Mouse (Mus musculus): ENCODE measurements at regions not wholly inside any gene's neighbourhood (a gene's known extent, or its start where the extent isn't known, plus 50 kb on each side); places are given as distances from the start of the nearest gene placed in this dataset.

DNA sequence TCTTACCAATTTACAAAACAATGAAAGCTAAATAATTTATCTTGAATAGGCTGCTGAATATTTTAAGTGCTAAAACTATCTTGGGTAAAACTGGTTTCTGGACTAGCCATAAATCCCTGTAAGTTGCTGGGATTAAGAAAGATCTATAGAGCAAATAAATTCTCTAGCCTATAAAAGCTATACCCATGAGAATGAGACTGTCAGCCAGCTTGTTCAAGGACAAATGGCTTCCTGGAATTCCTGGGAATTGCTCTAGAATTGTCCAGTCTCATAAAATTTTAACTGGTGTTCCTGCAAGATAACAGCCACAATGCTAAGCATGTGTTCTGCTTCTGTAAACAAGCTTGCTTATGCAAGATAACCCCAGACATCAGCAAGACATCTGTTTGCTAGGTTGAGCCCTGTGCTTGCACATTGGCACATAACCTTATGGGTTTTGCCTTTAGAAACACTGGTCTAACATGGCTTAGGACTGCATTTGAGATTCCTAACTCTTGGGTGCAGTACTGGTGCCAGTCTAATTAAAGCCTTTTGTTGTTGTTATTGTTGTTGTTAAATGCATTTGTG is 180.2 kb upstream of the Syt10 start:
- DNase-seq (ENCODE audit: low spot score) (no peak), ATAC-seq (ENCODE audit: low FRiP score, low read depth) (no peak)
- Histone ChIP-seq H3K4me1 (ENCODE audit: control insufficient read depth, insufficient read depth, low read length) (no peaks in the 10 kb centered on the region), H3K9me3 (ENCODE audit: control insufficient read depth, low read length) (no peaks in the 10 kb centered on the region), H3K27ac (replicated peaks; ENCODE audit: low read depth, low read length) (no peak overlapping the region), H3K27me3 (ENCODE audit: control insufficient read depth, insufficient read depth, low read length) (no peaks in the 10 kb centered on the region), H3K9ac (ENCODE audit: low read depth, low read length, severe bottlenecking) (no peak overlapping the region), H3K36me3 (ENCODE audit: control insufficient read depth, insufficient read depth, low read length) (no peaks in the 10 kb centered on the region), H3K4me3 (replicated peaks; ENCODE audit: low read length) (no peak overlapping the region), H3K4me2 (replicated peaks; ENCODE audit: low read depth, low read length, severe bottlenecking) (no peak overlapping the region)
- no peak for TF ChIP-seq POLR2A (IDR thresholded peaks at IDR 0.05; ENCODE audit: borderline replicate concordance, extremely low read depth, insufficient read depth, insufficient read length)

- TF ChIP-seq POLR2A (IDR thresholded peaks at IDR 0.05; ENCODE audit: borderline replicate concordance, extremely low read depth, insufficient read depth, insufficient read length), result no peak
- WGBS, result 39% methylated on average over 4 of the region's 4 CpGs
- no peak for ATAC-seq (ENCODE audit: low FRiP score, low read depth)
- no peaks in the 10 kb centered on the region for H3K36me3 ChIP-seq (ENCODE audit: control insufficient read depth, insufficient read depth, low read length)
- H3K4me1 ChIP-seq (ENCODE audit: control insufficient read depth, insufficient read depth, low read length), result no peaks in the 10 kb centered on the region
- no peak overlapping the region for H3K4me3 ChIP-seq (replicated peaks; ENCODE audit: low read length)
- DNase-seq (ENCODE audit: low spot score), result no peak
- H3K27ac ChIP-seq (replicated peaks; ENCODE audit: low read depth, low read length), result no peak overlapping the region
- no peak overlapping the region for H3K4me2 ChIP-seq (replicated peaks; ENCODE audit: low read depth, low read length, severe bottlenecking)
- H3K27me3 ChIP-seq (ENCODE audit: control insufficient read depth, insufficient read depth, low read length), result no peaks in the 10 kb centered on the region
- H3K9me3 ChIP-seq (ENCODE audit: control insufficient read depth, low read length), result no peaks in the 10 kb centered on the region
- no peak overlapping the region for H3K9ac ChIP-seq (ENCODE audit: low read depth, low read length, severe bottlenecking)
These were observed 181.5 kb upstream of the Syt10 start for GRCm38 (mm10) chr15:90023164-90023563.

- Histone ChIP-seq H3K27me3 (ENCODE audit: control insufficient read depth, insufficient read depth, low read length) (no peaks in the 10 kb centered on the region), H3K4me2 (replicated peaks; ENCODE audit: low read depth, low read length, severe bottlenecking) (no peak overlapping the region), H3K4me3 (replicated peaks; ENCODE audit: low read length) (no peak overlapping the region), H3K36me3 (ENCODE audit: control insufficient read depth, insufficient read depth, low read length) (no peaks in the 10 kb centered on the region), H3K4me1 (ENCODE audit: control insufficient read depth, insufficient read depth, low read length) (no peaks in the 10 kb centered on the region), H3K27ac (replicated peaks; ENCODE audit: low read depth, low read length) (no peak overlapping the region), H3K9me3 (ENCODE audit: control insufficient read depth, low read length) (no peaks in the 10 kb centered on the region), H3K9ac (ENCODE audit: low read depth, low read length, severe bottlenecking) (no peak overlapping the region)
- WGBS, result 67% methylated on average over 2 of the region's 2 CpGs
- no peak for DNase-seq (ENCODE audit: low spot score)
- no peak for ATAC-seq (ENCODE audit: low FRiP score, low read depth)
- no peak for TF ChIP-seq POLR2A (IDR thresholded peaks at IDR 0.05; ENCODE audit: borderline replicate concordance, extremely low read depth, insufficient read depth, insufficient read length)
These were observed 189.8 kb upstream of the Alg10b start for GRCm38 (mm10) chr15:90034356-90034755.

DNA sequence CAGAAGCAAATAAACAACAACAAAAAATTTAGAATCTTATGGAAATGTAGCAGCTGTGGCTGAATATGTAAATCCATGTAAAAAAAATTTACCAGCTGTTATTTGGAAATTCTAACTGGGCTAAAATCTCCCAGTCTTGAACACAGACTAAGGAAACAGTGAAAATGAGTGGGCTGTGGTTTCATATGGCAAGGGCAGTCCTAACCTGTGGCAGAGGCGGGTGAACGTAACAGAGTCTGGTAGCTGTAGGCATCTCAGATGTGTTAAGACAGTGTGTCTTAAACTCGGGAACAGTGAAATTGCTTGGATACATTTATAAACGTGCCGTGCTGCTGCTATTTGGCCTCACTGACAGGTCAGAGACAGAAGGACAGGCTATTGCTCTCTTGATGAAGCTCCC is 178.4 kb upstream of the Alg10b start:
- Histone ChIP-seq H3K4me1 (ENCODE audit: control insufficient read depth, insufficient read depth, low read length) (0 out of 2 replicates have a peak, but pooled peaks cover 2% of the 10 kb centered on the region), H3K27ac (replicated peaks; ENCODE audit: low read depth, low read length) (no peak overlapping the region), H3K36me3 (ENCODE audit: control insufficient read depth, insufficient read depth, low read length) (no peaks in the 10 kb centered on the region), H3K4me2 (replicated peaks; ENCODE audit: low read depth, low read length, severe bottlenecking) (no peak overlapping the region), H3K4me3 (replicated peaks; ENCODE audit: low read length) (no peak overlapping the region), H3K9ac (ENCODE audit: low read depth, low read length, severe bottlenecking) (no peak overlapping the region), H3K27me3 (ENCODE audit: control insufficient read depth, insufficient read depth, low read length) (no peaks in the 10 kb centered on the region), H3K9me3 (ENCODE audit: control insufficient read depth, low read length) (no peaks in the 10 kb centered on the region)
- WGBS, result 54% methylated on average over 5 of the region's 5 CpGs
- ATAC-seq (ENCODE audit: low FRiP score, low read depth), result no peak
- DNase-seq (ENCODE audit: low spot score), result no peak
- TF ChIP-seq POLR2A (IDR thresholded peaks at IDR 0.05; ENCODE audit: borderline replicate concordance, extremely low read depth, insufficient read depth, insufficient read length), result no peak

DNA sequence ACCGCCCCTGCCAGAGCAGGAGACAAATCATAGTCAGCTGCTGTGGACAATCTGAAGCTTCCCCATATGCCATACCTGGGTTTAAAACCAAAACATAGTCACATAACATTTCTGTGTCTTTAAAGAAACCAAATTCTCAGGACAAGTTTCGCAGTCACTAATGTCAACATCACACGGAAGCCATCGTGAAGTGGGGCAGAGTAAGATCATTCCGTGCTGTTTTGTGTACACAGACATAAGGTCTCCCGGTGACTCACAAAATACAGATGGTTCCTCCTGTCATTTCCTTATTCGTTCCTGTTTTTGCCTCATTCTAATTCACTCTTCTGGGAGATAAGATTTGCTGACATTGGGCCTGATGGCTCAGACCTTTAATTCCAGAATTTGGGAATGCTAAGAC is 162.1 kb upstream of the Alg10b start:
- WGBS, result 87% methylated on average over 7 of the region's 7 CpGs
- H3K9me3 ChIP-seq (ENCODE audit: control insufficient read depth, low read length), result no peaks in the 10 kb centered on the region
- H3K27me3 ChIP-seq (ENCODE audit: control insufficient read depth, insufficient read depth, low read length), result no peaks in the 10 kb centered on the region
- no peak overlapping the region for H3K27ac ChIP-seq (replicated peaks; ENCODE audit: low read depth, low read length)
- no peak overlapping the region for H3K9ac ChIP-seq (ENCODE audit: low read depth, low read length, severe bottlenecking)
- DNase-seq (ENCODE audit: low spot score) (no peak), ATAC-seq (ENCODE audit: low FRiP score, low read depth) (no peak)
- H3K36me3 ChIP-seq (ENCODE audit: control insufficient read depth, insufficient read depth, low read length), result no peaks in the 10 kb centered on the region
- H3K4me3 ChIP-seq (replicated peaks; ENCODE audit: low read length), result no peak overlapping the region
- no peaks in the 10 kb centered on the region for H3K4me1 ChIP-seq (ENCODE audit: control insufficient read depth, insufficient read depth, low read length)
- H3K4me2 ChIP-seq (replicated peaks; ENCODE audit: low read depth, low read length, severe bottlenecking), result no peak overlapping the region
- no peak for TF ChIP-seq POLR2A (IDR thresholded peaks at IDR 0.05; ENCODE audit: borderline replicate concordance, extremely low read depth, insufficient read depth, insufficient read length)

- WGBS, result 78% methylated on average over 3 of the region's 3 CpGs
- ATAC-seq (ENCODE audit: low FRiP score, low read depth) (no peak), DNase-seq (ENCODE audit: low spot score) (no peak)
- no peak for TF ChIP-seq POLR2A (IDR thresholded peaks at IDR 0.05; ENCODE audit: borderline replicate concordance, extremely low read depth, insufficient read depth, insufficient read length)
- no peak overlapping the region for H3K27ac ChIP-seq (replicated peaks; ENCODE audit: low read depth, low read length)
- H3K36me3 ChIP-seq (ENCODE audit: control insufficient read depth, insufficient read depth, low read length), result no peaks in the 10 kb centered on the region
- no peaks in the 10 kb centered on the region for H3K4me1 ChIP-seq (ENCODE audit: control insufficient read depth, insufficient read depth, low read length)
- no peaks in the 10 kb centered on the region for H3K27me3 ChIP-seq (ENCODE audit: control insufficient read depth, insufficient read depth, low read length)
- H3K4me2 ChIP-seq (replicated peaks; ENCODE audit: low read depth, low read length, severe bottlenecking), result no peak overlapping the region
- no peak overlapping the region for H3K4me3 ChIP-seq (replicated peaks; ENCODE audit: low read length)
- H3K9ac ChIP-seq (ENCODE audit: low read depth, low read length, severe bottlenecking), result no peak overlapping the region
- H3K9me3 ChIP-seq (ENCODE audit: control insufficient read depth, low read length), result no peaks in the 10 kb centered on the region
These were observed 158.3 kb upstream of the Alg10b start for GRCm38 (mm10) chr15:90065768-90066167.
